8 mouse cellular contexts compared by ENCODE assay signal in genomic region chr17:5491801-5492745, GRCm38 (mm10). TPM values are rescaled to one million over a fixed set of nuclear protein-coding genes. Genes with fewer than 3 reads are reported as not detected.
DNase-seq lines count a peak whose midpoint lies in the region; ATAC-seq and TF ChIP-seq lines count a peak whose summit lies in the region.

Gene Zdhhc14 (plus strand): TSS chr17:5492557.

- intact Hi-C loops in heart, postnatal 36 days (cut with DNase I): loop anchor here (1.0 to 10.0 kb wide), 2 partner anchors 52 to 593 kb away; partner anchors contain the start of gene Tmem242

- peaks cover 13% of the 10 kb centered on the region for H3K4me1 ChIP-seq in forebrain, postnatal 0 days (ENCODE audit: insufficient read depth)
- no peaks in the 10 kb centered on the region for H3K4me1 ChIP-seq in lung, adult 2 months (ENCODE audit: control insufficient read depth, insufficient read depth, low read length)
- peaks cover 38% of the 10 kb centered on the region for H3K4me1 ChIP-seq in neural tube, embryonic 15.5 days

- ATAC-seq in forebrain, postnatal 0 days: peak; percentile 88
- peak; percentile 92 for ATAC-seq in neural tube, embryonic 15.5 days (ENCODE audit: low FRiP score)

- H3K4me2 ChIP-seq in forebrain, postnatal 0 days (ENCODE audit: low read depth): peak within 1 kb of the TSS; percentile 95
- peak within 1 kb of the TSS; percentile 77 for H3K4me2 ChIP-seq in neural tube, embryonic 15.5 days

- peak; percentile 69 for DNase-seq in MN1 (ENCODE audit: low spot score)
- peak; percentile 92 for DNase-seq in cerebellum, adult 8-10 months
- peak; percentile 92 for DNase-seq in forebrain, postnatal 0 days
- DNase-seq in heart, postnatal 36 days: peak; percentile 91 to 92
- DNase-seq in layer of hippocampus, adult 2 months (ENCODE audit: low spot score in 2 of 2): peak; percentile 91 to 94
- DNase-seq in lung, adult 2 months: peak; percentile 87
- peak; percentile 90 for DNase-seq in testis, postnatal 10 days (ENCODE audit: low spot score)

- H3K9me3 ChIP-seq in forebrain, postnatal 0 days (ENCODE audit: low read length): no peaks in the 10 kb centered on the region
- H3K9me3 ChIP-seq in neural tube, embryonic 15.5 days (replicated peaks): no peaks in the 10 kb centered on the region

- TF ChIP-seq POLR2A in lung, adult 2 months (IDR thresholded peaks at IDR 0.05; ENCODE audit: borderline replicate concordance, extremely low read depth, low read depth, low read length): peak; percentile 73; the same call in 1 of the 2 replicates

- 3% methylated on average over 60 of the region's 70 CpGs for WGBS in forebrain, postnatal 0 days
- under 1% methylated on average over 69 of the region's 70 CpGs for WGBS in lung, adult 2 months
- WGBS in neural tube, embryonic 15.5 days: under 1% methylated on average over 68 of the region's 70 CpGs

- TF ChIP-seq CTCF in forebrain, postnatal 0 days (IDR thresholded peaks at IDR 0.05; ENCODE audit: low read depth): peak; percentile 43; the same call in 1 of the 2 replicates
- TF ChIP-seq CTCF in layer of hippocampus, adult 2 months (conservative IDR thresholded peaks at IDR 0.05): no peak
- no peak for TF ChIP-seq CTCF in lung, adult 2 months (IDR thresholded peaks at IDR 0.05; ENCODE audit: insufficient read depth, low read length)

- peak within 1 kb of the TSS; percentile 87 for H3K4me3 ChIP-seq in forebrain, postnatal 0 days (ENCODE audit: low read depth, low read length)
- peak within 1 kb of the TSS; percentile 86 for H3K4me3 ChIP-seq in layer of hippocampus, adult 2 months
- peak within 1 kb of the TSS; percentile 78 for H3K4me3 ChIP-seq in lung, adult 2 months (replicated peaks; ENCODE audit: extremely low read depth, low read depth, low read length)
- peak within 1 kb of the TSS; percentile 70 for H3K4me3 ChIP-seq in neural tube, embryonic 15.5 days (replicated peaks)

- no peaks in the 10 kb centered on the region; the same call in 1 of the 2 replicates for H3K27me3 ChIP-seq in forebrain, postnatal 0 days (ENCODE audit: insufficient read depth, low read length)
- no peaks in the 10 kb centered on the region for H3K27me3 ChIP-seq in neural tube, embryonic 15.5 days (replicated peaks)

- no peaks in the 10 kb centered on the region for H3K36me3 ChIP-seq in forebrain, postnatal 0 days (ENCODE audit: insufficient read depth)
- H3K36me3 ChIP-seq in neural tube, embryonic 15.5 days: no peaks in the 10 kb centered on the region

- peak within 1 kb of the TSS; percentile 98 for H3K27ac ChIP-seq in forebrain, postnatal 0 days (ENCODE audit: low read depth, low read length)
- peak within 1 kb of the TSS; percentile 99 for H3K27ac ChIP-seq in layer of hippocampus, adult 2 months
- peak within 1 kb of the TSS; percentile 93 for H3K27ac ChIP-seq in neural tube, embryonic 15.5 days (replicated peaks)

- peak within 1 kb of the TSS; percentile 75 for H3K9ac ChIP-seq in forebrain, postnatal 0 days
- peak within 1 kb of the TSS; percentile 69 for H3K9ac ChIP-seq in neural tube, embryonic 15.5 days (replicated peaks)

RNA-seq across cellular contexts. Expression of gene Zdhhc14, which starts in this region (rescaled TPM):
- total RNA-seq in forebrain, postnatal 0 days (2014; rRNA removed): 16.3 and 16.7 TPM in 2 replicates
- 6.7 and 9.9 TPM in 2 replicates for polyA plus RNA-seq in forebrain, postnatal 0 days (2015; fragmentation: Nextera tagmentation; extraction: Ambion mirVana)
- total RNA-seq in heart, postnatal 36 days (2021): 1 to 10 TPM; 4.6 to 4.7 TPM
- 10 to 100 TPM; 40.6 to 48.6 TPM for total RNA-seq in layer of hippocampus, adult 2 months (2021)
- polyA plus RNA-seq in lung, adult 2 months (2012; rRNA removed): 4.5 and 5.8 TPM in 2 replicates
- polyA plus RNA-seq in neural tube, embryonic 15.5 days (2015; fragmentation: Nextera tagmentation; extraction: Ambion mirVana): 11.3 and 13.4 TPM in 2 replicates

Comparison
In these comparisons a context has a peak if more than half of its experiments do, and no peak if none do; other contexts are left out.
1. Peak in every context shown above with its lines: DNase-seq, ATAC-seq, H3K4me3 ChIP-seq and H3K27ac ChIP-seq.